Mouse (Mus musculus): ENCODE data around the gene Dok1. TPM values are rescaled to one million over a fixed set of nuclear protein-coding genes. Genes with fewer than 3 reads are reported as not detected.

The Dok1 gene
- polyA plus RNA-seq, 1 experiment from 2014 or later: 10.9 TPM

- H3K27ac ChIP-seq: no peak overlapping the region
- WGBS: 25% methylated on average over 6 of the region's 6 CpGs
Measured at GRCm38 (mm10) chr6:83066441-83066840, 33.2 kb upstream of the Dok1 start.

GRCm38 (mm10) chr6:83065995-83066394, 32.7 kb upstream of the Dok1 start:
- Histone ChIP-seq H3K36me3 (replicated peaks) (no peaks in the 10 kb centered on the region), H3K27ac (no peak overlapping the region), H3K4me3 (no peak overlapping the region), H3K4me1 (peaks cover 32% of the 10 kb centered on the region), H3K27me3 (ENCODE audit: poor library complexity, severe bottlenecking) (peaks cover 100% of the 10 kb centered on the region), H3K9me3 (no peaks in the 10 kb centered on the region)
- WGBS: 37% methylated on average over 8 of the region's 8 CpGs
- no peak for DNase-seq (ENCODE audit: extremely low spot score, low spot score)

More at GRCm38 (mm10) chr6:83066441-83066840, 33.2 kb upstream of the Dok1 start:
- Histone ChIP-seq H3K9me3 (no peaks in the 10 kb centered on the region), H3K36me3 (replicated peaks) (no peaks in the 10 kb centered on the region), H3K4me3 (no peak overlapping the region), H3K4me1 (peaks cover 36% of the 10 kb centered on the region), H3K27me3 (ENCODE audit: poor library complexity, severe bottlenecking) (peaks cover 100% of the 10 kb centered on the region)
- DNase-seq (ENCODE audit: extremely low spot score, low spot score): no peak

- no peak overlapping the region for H3K4me3 ChIP-seq
- peaks cover 17% of the 10 kb centered on the region for H3K4me1 ChIP-seq
- DNase-seq (ENCODE audit: extremely low spot score, low spot score): no peak
- 86% methylated on average over 2 of the region's 2 CpGs for WGBS
- H3K36me3 ChIP-seq (replicated peaks): peaks cover 31% of the 10 kb centered on the region
- H3K27ac ChIP-seq: no peak overlapping the region
- no peaks in the 10 kb centered on the region for H3K9me3 ChIP-seq
- peaks cover 54% of the 10 kb centered on the region for H3K27me3 ChIP-seq (ENCODE audit: poor library complexity, severe bottlenecking)
Measured at GRCm38 (mm10) chr6:83058725-83059124, 25.5 kb upstream of the Dok1 start.

- DNase-seq (ENCODE audit: extremely low spot score, low spot score): no peak
- H3K27me3 ChIP-seq (ENCODE audit: poor library complexity, severe bottlenecking): peaks cover 45% of the 10 kb centered on the region
- H3K27ac ChIP-seq: no peak within 1 kb of the TSS
- no peak within 1 kb of the TSS for H3K4me3 ChIP-seq
- H3K4me1 ChIP-seq: peaks cover 27% of the 10 kb centered on the region
- 47% methylated on average over 3 of the region's 3 CpGs for WGBS
- no peaks in the 10 kb centered on the region for H3K9me3 ChIP-seq
- H3K36me3 ChIP-seq (replicated peaks): peaks cover 31% of the 10 kb centered on the region
Measured at GRCm38 (mm10) chr6:83057790-83058189, 24.5 kb upstream of the Dok1 start, which contains the start of gene Dqx1. Gene Dqx1, plus strand, starts transcription at chr6:83057844.

- DNase-seq (ENCODE audit: extremely low spot score, low spot score): peak; percentile 42
- under 1% methylated on average over 50 of the region's 50 CpGs for WGBS
- Histone ChIP-seq H3K4me3 (peak within 1 kb of the TSS; percentile 97), H3K4me1 (peaks cover 36% of the 10 kb centered on the region), H3K36me3 (replicated peaks) (peaks cover 58% of the 10 kb centered on the region), H3K9me3 (no peaks in the 10 kb centered on the region), H3K27ac (peak within 1 kb of the TSS; percentile 93), H3K27me3 (ENCODE audit: poor library complexity, severe bottlenecking) (peaks cover 16% of the 10 kb centered on the region)
Measured at GRCm38 (mm10) chr6:83054871-83055431, 21.7 kb upstream of the Dok1 start, which contains the start of gene Htra2. Gene Htra2, minus strand, starts transcription at chr6:83055273.

GRCm38 (mm10) chr6:83054074-83054851, 21.0 kb upstream of the Dok1 start, which contains the start of gene Aup1:
Gene Aup1, plus strand, starts transcription at chr6:83054521.
- Histone ChIP-seq H3K36me3 (replicated peaks) (peaks cover 62% of the 10 kb centered on the region), H3K27me3 (ENCODE audit: poor library complexity, severe bottlenecking) (0 out of 2 replicates have a peak, but pooled peaks cover 9% of the 10 kb centered on the region), H3K9me3 (no peaks in the 10 kb centered on the region), H3K4me3 (peak within 1 kb of the TSS; percentile 97), H3K27ac (peak within 1 kb of the TSS; percentile 93), H3K4me1 (peaks cover 36% of the 10 kb centered on the region)
- DNase-seq (ENCODE audit: extremely low spot score, low spot score): peak; percentile 99
- under 1% methylated on average over 64 of the region's 64 CpGs for WGBS

GRCm38 (mm10) chr6:83053136-83053960, 20.1 kb upstream of the Dok1 start:
- peak overlapping the region; percentile 93 for H3K27ac ChIP-seq
- H3K4me3 ChIP-seq: peak overlapping the region; percentile 97
- H3K4me1 ChIP-seq: peaks cover 36% of the 10 kb centered on the region
- H3K9me3 ChIP-seq: no peaks in the 10 kb centered on the region
- H3K27me3 ChIP-seq (ENCODE audit: poor library complexity, severe bottlenecking): 0 out of 2 replicates have a peak, but pooled peaks cover under 1% of the 10 kb centered on the region
- H3K36me3 ChIP-seq (replicated peaks): peaks cover 58% of the 10 kb centered on the region
- peak; percentile 62 for DNase-seq (ENCODE audit: extremely low spot score, low spot score)
- 3% methylated on average over 26 of the region's 26 CpGs for WGBS

GRCm38 (mm10) chr6:83049367-83049766, 16.1 kb upstream of the Dok1 start:
- WGBS: 78% methylated on average over 10 of the region's 10 CpGs
- H3K27me3 ChIP-seq (ENCODE audit: poor library complexity, severe bottlenecking): no peaks in the 10 kb centered on the region
- peaks cover 31% of the 10 kb centered on the region for H3K36me3 ChIP-seq (replicated peaks)
- H3K4me3 ChIP-seq: no peak overlapping the region
- DNase-seq (ENCODE audit: extremely low spot score, low spot score): no peak
- H3K4me1 ChIP-seq: peaks cover 25% of the 10 kb centered on the region
- H3K9me3 ChIP-seq: no peaks in the 10 kb centered on the region
- H3K27ac ChIP-seq: no peak overlapping the region

GRCm38 (mm10) chr6:83044742-83045141, 11.5 kb upstream of the Dok1 start:
- H3K27ac ChIP-seq: no peak overlapping the region
- no peak for DNase-seq (ENCODE audit: extremely low spot score, low spot score)
- peaks cover 1% of the 10 kb centered on the region; the same call in 1 of the 2 replicates for H3K36me3 ChIP-seq (replicated peaks)
- no peaks in the 10 kb centered on the region for H3K9me3 ChIP-seq
- 86% methylated on average over 9 of the region's 9 CpGs for WGBS
- peaks cover 16% of the 10 kb centered on the region for H3K4me1 ChIP-seq
- H3K4me3 ChIP-seq: no peak overlapping the region
- H3K27me3 ChIP-seq (ENCODE audit: poor library complexity, severe bottlenecking): peaks cover 5% of the 10 kb centered on the region

- H3K27ac ChIP-seq: no peak overlapping the region
- H3K9me3 ChIP-seq: no peaks in the 10 kb centered on the region
- H3K4me1 ChIP-seq: peaks cover 17% of the 10 kb centered on the region
- H3K36me3 ChIP-seq (replicated peaks): no peaks in the 10 kb centered on the region
- H3K4me3 ChIP-seq: no peak overlapping the region
- no peak for DNase-seq (ENCODE audit: extremely low spot score, low spot score)
- peaks cover 5% of the 10 kb centered on the region for H3K27me3 ChIP-seq (ENCODE audit: poor library complexity, severe bottlenecking)
- WGBS: 91% methylated on average over 5 of the region's 5 CpGs
Measured at GRCm38 (mm10) chr6:83043993-83044392, 10.7 kb upstream of the Dok1 start.

GRCm38 (mm10) chr6:83043561-83043960, 10.3 kb upstream of the Dok1 start:
- Histone ChIP-seq H3K9me3 (no peaks in the 10 kb centered on the region), H3K4me1 (peaks cover 21% of the 10 kb centered on the region), H3K27me3 (ENCODE audit: poor library complexity, severe bottlenecking) (peaks cover 5% of the 10 kb centered on the region), H3K36me3 (replicated peaks) (no peaks in the 10 kb centered on the region), H3K4me3 (no peak overlapping the region), H3K27ac (no peak overlapping the region)
- no peak for DNase-seq (ENCODE audit: extremely low spot score, low spot score)
- 70% methylated on average over 6 of the region's 6 CpGs for WGBS

GRCm38 (mm10) chr6:83040601-83041000, 7.3 kb upstream of the Dok1 start:
- H3K9me3 ChIP-seq: no peaks in the 10 kb centered on the region
- DNase-seq (ENCODE audit: extremely low spot score, low spot score): no peak
- WGBS: 78% methylated on average over 5 of the region's 5 CpGs
- H3K27ac ChIP-seq: no peak overlapping the region
- H3K36me3 ChIP-seq (replicated peaks): no peaks in the 10 kb centered on the region
- H3K27me3 ChIP-seq (ENCODE audit: poor library complexity, severe bottlenecking): peaks cover 32% of the 10 kb centered on the region
- peaks cover 29% of the 10 kb centered on the region for H3K4me1 ChIP-seq
- no peak overlapping the region for H3K4me3 ChIP-seq
